Mouse (Mus musculus) CH12.LX (cell line): ENCODE data around the gene Myo3b.

Experiments used
- BHLHE40 ChIP-seq: IDR thresholded peaks from 2 replicates; pipeline ENCODE4 v1.6.1; 2011; ENCODE audit warnings: mild to moderate bottlenecking, low read depth, low read length, improper control_type of control experiment
- CTCF ChIP-seq, 2 experiments: IDR thresholded peaks in 1 of 2; conservative IDR thresholded peaks in 1 of 2; 2 replicates each; pipeline ENCODE4 v1.5.1; 2011 to 2012; ENCODE audit warnings: low read depth in 2 of 2, low read length in 2 of 2, improper control_type of control experiment in 1 of 2, inconsistent platforms in 1 of 2, mild to moderate bottlenecking in 1 of 2, moderate library complexity in 1 of 2
- EP300 ChIP-seq: IDR thresholded peaks from 2 replicates; pipeline ENCODE4 v1.6.1; 2011; ENCODE audit warnings: low read length, improper control_type of control experiment
- KAT2A ChIP-seq: IDR thresholded peaks from 2 replicates; pipeline ENCODE4 v1.6.1; 2012; ENCODE audit warnings: low read length, improper control_type of control experiment, inconsistent platforms; ENCODE audit not compliant: insufficient replicate concordance
- MAFK ChIP-seq: IDR thresholded peaks from 2 replicates; pipeline ENCODE4 v1.6.1; 2011; ENCODE audit warnings: low read length, improper control_type of control experiment; ENCODE audit not compliant: insufficient replicate concordance
- MAX ChIP-seq: IDR thresholded peaks from 2 replicates; pipeline ENCODE4 v1.6.1; 2011; ENCODE audit warnings: low read length, improper control_type of control experiment
- MEF2A ChIP-seq: IDR thresholded peaks from 2 replicates; pipeline ENCODE4 v1.6.1; 2014; ENCODE audit warnings: low read depth, mild to moderate bottlenecking, inconsistent platforms, low read length, improper control_type of control experiment, borderline replicate concordance
- SIN3A ChIP-seq: IDR thresholded peaks from 2 replicates; pipeline ENCODE4 v1.6.1; 2012; ENCODE audit warnings: low read length, improper control_type of control experiment, inconsistent platforms
- SMC3 ChIP-seq: IDR thresholded peaks from 2 replicates; pipeline ENCODE4 v1.6.1; 2011; ENCODE audit warnings: low read depth, low read length, improper control_type of control experiment
- TBP ChIP-seq: conservative IDR thresholded peaks from 2 replicates; pipeline ENCODE4 v1.6.1; 2011; ENCODE audit warnings: low read depth, low read length, improper control_type of control experiment
- TCF12 ChIP-seq: IDR thresholded peaks from 2 replicates; pipeline ENCODE4 v1.6.1; 2014; ENCODE audit warnings: low read depth, mild to moderate bottlenecking, inconsistent platforms, low read length, improper control_type of control experiment
- USF2 ChIP-seq: conservative IDR thresholded peaks from 2 replicates; pipeline ENCODE4 v1.6.1; 2011; ENCODE audit warnings: low read depth, low read length, improper control_type of control experiment
- ZMIZ1 ChIP-seq: IDR thresholded peaks from 2 replicates; pipeline ENCODE4 v1.6.1; 2012; ENCODE audit warnings: low read depth, mild to moderate bottlenecking, inconsistent platforms, low read length, improper control_type of control experiment
- ZNF384 ChIP-seq: IDR thresholded peaks from 2 replicates; pipeline ENCODE4 v1.6.1; 2012; ENCODE audit warnings: low read depth, low read length, improper control_type of control experiment, inconsistent platforms

- TF ChIP-seq CTCF (conservative IDR thresholded peaks at IDR 0.05 in 1 of 2, IDR thresholded peaks at IDR 0.05 in 1 of 2; ENCODE audit: low read depth in 2 of 2, low read length in 2 of 2) = no peak
- no peak for TF ChIP-seq SMC3
- no peak for TF ChIP-seq BHLHE40
- no peak for TF ChIP-seq EP300
- no peak for TF ChIP-seq TBP
- no peak for TF ChIP-seq MEF2A
- no peak for TF ChIP-seq MAX
- TF ChIP-seq ZMIZ1 = no peak
- no peak for TF ChIP-seq USF2
- no peak for TF ChIP-seq KAT2A
- no peak for TF ChIP-seq SIN3A
- TF ChIP-seq TCF12 = no peak
- TF ChIP-seq ZNF384 = no peak
- no peak for TF ChIP-seq MAFK
Observed at GRCm38 (mm10) chr2:70170469-70170868, 131.5 kb downstream of the Myo3b start.
